Mouse (Mus musculus) kidney, postnatal 0 days (tissue): ENCODE results near the gene Agmo. TPM values are rescaled to one million over a fixed set of nuclear protein-coding genes. Genes with fewer than 3 reads are reported as not detected.

Experiments used
- ATAC-seq: fragments of 200-750 bp; cut with Nextera tagmentation; replicated peaks from 2 replicates; pipeline ENCODE4 v1.8.0; 2017; ENCODE audit warnings: low read depth, moderate number of reproducible peaks, moderate TSS enrichment, moderate library complexity; ENCODE audit not compliant: low FRiP score
- DNase-seq: peaks from one replicate; pipeline ENCODE4 v3.0.0-alpha.2; 2016; ENCODE audit warnings: low spot score
- H3K27ac ChIP-seq: fragments of 300-500 bp; sonication (generic); 2 replicates; pipeline ENCODE4 v1.5.1; 2014; ENCODE audit warnings: mild to moderate bottlenecking
- H3K27me3 ChIP-seq: fragments of 300-500 bp; sonication (generic); 2 replicates; pipeline ENCODE4 v1.6.1; 2014; ENCODE audit warnings: low read length, mixed read lengths; ENCODE audit not compliant: insufficient read depth
- H3K36me3 ChIP-seq: fragments of 300-500 bp; sonication (generic); 2 replicates; pipeline ENCODE4 v1.6.1; 2014; ENCODE audit warnings: low read length, mixed read lengths; ENCODE audit not compliant: insufficient read depth
- H3K4me1 ChIP-seq: fragments of 300-500 bp; sonication (generic); replicated peaks from 2 replicates; pipeline ENCODE4 v1.6.1; 2014; ENCODE audit warnings: antibody characterized with exemption, low read length, mixed read lengths; ENCODE audit not compliant: insufficient read depth
- H3K4me2 ChIP-seq: fragments of 300-500 bp; sonication (generic); 2 replicates; pipeline ENCODE4 v1.6.1; 2014; ENCODE audit warnings: mild to moderate bottlenecking, low read length, moderate library complexity, mixed read lengths
- H3K4me3 ChIP-seq: fragments of 300-500 bp; sonication (generic); replicated peaks from 2 replicates; pipeline ENCODE4 v1.5.1; 2014; ENCODE audit warnings: low read depth, low read length
- H3K9ac ChIP-seq: fragments of 300-500 bp; sonication (generic); 2 replicates; pipeline ENCODE4 v1.6.1; 2014; ENCODE audit warnings: low read depth, low read length
- H3K9me3 ChIP-seq: fragments of 300-500 bp; sonication (generic); replicated peaks from 2 replicates; pipeline ENCODE4 v1.6.1; 2016; ENCODE audit warnings: low read length, inconsistent platforms, mixed read lengths
- CTCF ChIP-seq: IDR thresholded peaks from 2 replicates; pipeline ENCODE4 v1.5.1; 2016; ENCODE audit warnings: antibody characterized with exemption, low read depth, mild to moderate bottlenecking, moderate library complexity
- WGBS: fragments of 180-500 bp; shearing (Covaris S2); extraction: QIAGEN DNeasy Blood & Tissue Kit; methylation state at CpG from one replicate; pipeline ENCODE4 v1.1.7; 2014; 5-methylcytosine and 5-hydroxymethylcytosine counted together
- polyA plus RNA-seq: library from polyadenylated mRNA; unstranded; fragments of >200 nt; fragmentation: Nextera tagmentation; extraction: Ambion mirVana; gene quantifications from 2 replicates; pipeline ENCODE4 v1.2.1, GENCODE M21; 2015

Gene Agmo
- polyA plus RNA-seq, 1 experiment from 2014 or later, result 0.92 TPM

- Histone ChIP-seq H3K27me3 (no peaks in the 10 kb centered on the region), H3K4me3 (no peak overlapping the region), H3K27ac (no peak overlapping the region), H3K4me2 (no peak overlapping the region), H3K9me3 (no peaks in the 10 kb centered on the region), H3K36me3 (no peaks in the 10 kb centered on the region), H3K4me1 (no peaks in the 10 kb centered on the region), H3K9ac (no peak overlapping the region)
- DNase-seq (peak; percentile 41), ATAC-seq (no peak; the same call in 1 of the 2 replicates)
- no peak for TF ChIP-seq CTCF
These were observed 18.5 kb downstream of the Agmo start for GRCm38 (mm10) chr12:37259771-37260528.

DNA sequence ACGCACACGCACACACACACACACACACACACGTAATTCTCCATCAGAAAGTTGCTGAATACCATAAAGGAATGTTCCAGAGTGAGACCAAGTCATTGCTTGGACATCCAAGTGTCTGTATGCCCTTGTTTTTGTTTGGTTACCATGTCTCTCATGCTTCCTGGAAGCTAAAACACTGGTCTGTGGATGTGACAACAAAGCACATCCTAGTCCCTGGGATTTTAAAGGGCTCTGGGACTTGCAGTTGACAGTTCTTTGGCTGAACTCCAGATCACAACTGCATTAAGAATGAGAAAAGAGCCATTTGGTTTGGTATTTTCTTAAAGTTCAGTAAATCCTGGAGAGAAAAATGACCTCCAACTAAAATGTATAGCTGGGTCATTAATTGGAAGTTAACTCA, 22.2 kb downstream of the Agmo start:
- ATAC-seq (no peak), DNase-seq (no peak)
- Histone ChIP-seq H3K27ac (no peak overlapping the region), H3K4me2 (no peak overlapping the region), H3K36me3 (no peaks in the 10 kb centered on the region), H3K27me3 (no peaks in the 10 kb centered on the region), H3K4me1 (no peaks in the 10 kb centered on the region), H3K9me3 (no peaks in the 10 kb centered on the region), H3K4me3 (no peak overlapping the region), H3K9ac (no peak overlapping the region)
- TF ChIP-seq CTCF, result no peak
- WGBS, result 87% methylated on average over 3 of the region's 3 CpGs

GRCm38 (mm10) chr12:37268636-37269152, 27.3 kb downstream of the Agmo start:
- ATAC-seq (no peak), DNase-seq (no peak)
- H3K9ac ChIP-seq, result no peak overlapping the region
- no peak overlapping the region for H3K27ac ChIP-seq
- no peak overlapping the region for H3K4me3 ChIP-seq
- H3K36me3 ChIP-seq, result no peaks in the 10 kb centered on the region
- WGBS, result 42% methylated on average over 6 of the region's 6 CpGs
- H3K4me2 ChIP-seq, result no peak overlapping the region
- no peaks in the 10 kb centered on the region for H3K27me3 ChIP-seq
- no peak for TF ChIP-seq CTCF
- no peaks in the 10 kb centered on the region for H3K9me3 ChIP-seq
- no peaks in the 10 kb centered on the region for H3K4me1 ChIP-seq

DNA sequence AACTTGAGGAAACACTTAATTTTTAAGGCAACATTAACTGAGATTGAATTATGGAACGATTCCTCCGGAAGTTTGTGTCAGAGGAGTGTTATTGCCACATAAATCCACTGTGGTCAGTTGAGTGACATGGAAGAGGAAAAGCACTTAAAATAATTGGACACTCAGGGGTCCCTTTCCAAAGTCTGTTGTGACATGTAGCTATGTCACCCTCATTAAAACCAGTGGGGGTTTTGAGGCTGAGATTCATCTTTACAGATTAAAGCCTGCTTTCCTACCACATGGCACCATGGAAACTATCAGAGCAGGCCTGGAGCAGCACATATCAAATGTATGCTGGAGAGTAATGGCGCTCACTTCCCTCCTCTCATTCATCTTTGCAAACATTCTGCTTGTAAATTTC, 31.2 kb downstream of the Agmo start:
- Histone ChIP-seq H3K9ac (no peak overlapping the region), H3K27me3 (no peaks in the 10 kb centered on the region), H3K27ac (no peak overlapping the region), H3K36me3 (no peaks in the 10 kb centered on the region), H3K9me3 (no peaks in the 10 kb centered on the region), H3K4me3 (no peak overlapping the region), H3K4me1 (no peaks in the 10 kb centered on the region), H3K4me2 (no peak overlapping the region)
- 22% methylated on average over 3 of the region's 3 CpGs for WGBS
- no peak for TF ChIP-seq CTCF
- peak; percentile 66; the same call in 1 of the 2 replicates for ATAC-seq
- DNase-seq, result no peak

- Histone ChIP-seq H3K27me3 (no peaks in the 10 kb centered on the region), H3K4me3 (no peak overlapping the region), H3K9ac (no peak overlapping the region), H3K27ac (no peak overlapping the region), H3K4me1 (no peaks in the 10 kb centered on the region), H3K36me3 (no peaks in the 10 kb centered on the region), H3K4me2 (no peak overlapping the region), H3K9me3 (no peaks in the 10 kb centered on the region)
- WGBS, result 81% methylated on average over 5 of the region's 5 CpGs
- ATAC-seq, result no peak
- no peak for DNase-seq
- TF ChIP-seq CTCF, result no peak
These were observed 32.7 kb downstream of the Agmo start for GRCm38 (mm10) chr12:37273964-37274657.

DNA sequence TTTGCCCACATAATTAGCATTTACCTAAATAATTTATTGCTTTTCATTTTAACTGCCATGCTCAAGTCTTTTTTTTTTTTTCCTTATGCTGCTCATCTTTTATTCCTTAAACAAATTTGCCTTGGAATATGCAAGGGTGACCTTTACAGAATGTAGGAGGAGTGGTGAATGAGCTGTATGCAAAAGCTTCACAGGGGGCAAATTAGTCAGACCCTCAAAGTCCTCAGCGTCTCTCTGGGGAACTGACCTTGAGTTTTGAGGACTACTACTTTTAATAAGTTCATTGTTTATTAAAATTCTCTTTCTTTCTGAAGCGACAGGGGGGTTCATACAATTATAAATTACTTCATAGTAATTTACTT, 33.2 kb downstream of the Agmo start:
- Histone ChIP-seq H3K9ac (no peak overlapping the region), H3K4me3 (no peak overlapping the region), H3K27ac (no peak overlapping the region), H3K36me3 (no peaks in the 10 kb centered on the region), H3K27me3 (no peaks in the 10 kb centered on the region), H3K9me3 (no peaks in the 10 kb centered on the region), H3K4me2 (no peak overlapping the region), H3K4me1 (no peaks in the 10 kb centered on the region)
- DNase-seq (no peak), ATAC-seq (no peak)
- TF ChIP-seq CTCF, result no peak
- WGBS, result 68% methylated on average over 2 of the region's 2 CpGs
